Mouse (Mus musculus) Patski (cell line): Measurements from ENCODE around the gene Sav1. TPM values are rescaled to one million over a fixed set of nuclear protein-coding genes. Genes with fewer than 3 reads are reported as not detected.

Experiments
- ATAC-seq: fragments of 100-300 bp; one replicate; pipeline ENCODE4 v1.8.0; 2021
- CTCF ChIA-PET: fragments of 350-600 bp; sonication (Branson Sonifier 250); formaldehyde crosslinking; loops from one replicate; lab custom pipeline; 2022; ENCODE audit warnings: inconsistent platforms; lab: Charles Lee
- POLR2A ChIA-PET: fragments of 350-600 bp; sonication (Branson Sonifier 250); formaldehyde crosslinking; loops from one replicate; lab custom pipeline; 2022; ENCODE audit warnings: antibody characterized with exemption, inconsistent platforms; lab: Charles Lee
- DNase-seq: peaks from one replicate; pipeline ENCODE4 v3.0.0-alpha.2; 2011; ENCODE audit warnings: low read depth, low spot score
- H3K27me3 ChIP-seq: fragments of 371-371 bp; one replicate; pipeline ENCODE4 v1.5.1; 2021
- CTCF ChIP-seq: fragments of 100-300 bp; IDR thresholded peaks from one replicate; pipeline ENCODE4 v1.5.1; 2021
- in situ Hi-C: fragments of 300-500 bp; cut with MboI; formaldehyde crosslinking; loops from 3 replicates; pipeline ENCODE4 v1.11.1; 2018; ENCODE audit warnings: low pct_unique_long_range_greater_than_20kb, mixed read lengths
- polyA plus RNA-seq: library from polyadenylated mRNA; unstranded; gene quantifications from one replicate; pipeline ENCODE4 v1.2.3, GENCODE M21; 2021

Sav1 gene
- polyA plus RNA-seq, 1 experiment from 2014 or later = 184 TPM

GRCm38 (mm10) chr12:69924012-69924411 lies 62.8 kb downstream of the Sav1 start:
- in situ Hi-C loops = loop anchor here (5.0 kb wide), 1 partner anchor 508 kb away; no protein-coding TSS in a partner anchor
- ChIA-PET CTCF (interaction anchor here (1.1 kb wide), 1 partner anchor 14 kb away, joined by 3 read pairs; no protein-coding TSS in a partner anchor), POLR2A (no interaction called here)
- ATAC-seq = no peak
- peak; percentile 10 for DNase-seq
- H3K27me3 ChIP-seq = no peaks in the 10 kb centered on the region
- peak; percentile 82 for TF ChIP-seq CTCF

- in situ Hi-C loops = loop anchor here (5.0 kb wide), 1 partner anchor 509 kb away; no protein-coding TSS in a partner anchor
- ATAC-seq = no peak
- ChIA-PET CTCF (interaction anchor here (1.1 kb wide), 1 partner anchor 15 kb away, joined by 3 read pairs; no protein-coding TSS in a partner anchor), POLR2A (no interaction called here)
- H3K27me3 ChIP-seq = no peaks in the 10 kb centered on the region
- no peak for TF ChIP-seq CTCF
- no peak for DNase-seq
Measured at GRCm38 (mm10) chr12:69923603-69924002, 63.2 kb downstream of the Sav1 start.

GRCm38 (mm10) chr12:69923128-69923527 lies 63.7 kb downstream of the Sav1 start:
- POLR2A ChIA-PET = no interaction called here
- no peaks in the 10 kb centered on the region for H3K27me3 ChIP-seq
- TF ChIP-seq CTCF = no peak
- CTCF ChIA-PET = interaction anchor here (0.8 to 1.1 kb wide), 2 partner anchors 15 to 24 kb away, joined by 3 read pairs; no protein-coding TSS in a partner anchor
- in situ Hi-C loops = loop anchor here (5.0 kb wide), 1 partner anchor 509 kb away; no protein-coding TSS in a partner anchor
- no peak for ATAC-seq
- no peak for DNase-seq

- no peak for TF ChIP-seq CTCF
- ATAC-seq = no peak
- H3K27me3 ChIP-seq = no peaks in the 10 kb centered on the region
- ChIA-PET CTCF (interaction anchor here (0.8 kb wide), 1 partner anchor 25 kb away, joined by 3 read pairs; no protein-coding TSS in a partner anchor), POLR2A (no interaction called here)
- no peak for DNase-seq
- in situ Hi-C loops = loop anchor here (5.0 kb wide), 1 partner anchor 510 kb away; no protein-coding TSS in a partner anchor
Measured at GRCm38 (mm10) chr12:69922099-69922498, 64.7 kb downstream of the Sav1 start.

- ChIA-PET POLR2A (interaction anchor here (0.6 kb wide), 1 partner anchor 147 kb away, joined by 3 read pairs; no protein-coding TSS in a partner anchor), CTCF (interaction anchor here (1.0 to 2.1 kb wide), 2 partner anchors 24 to 228 kb away, joined by 3 to 4 read pairs; no protein-coding TSS in a partner anchor)
Measured at GRCm38 (mm10) chr12:69917870-69918269, 68.9 kb downstream of the Sav1 start.

More at GRCm38 (mm10) chr12:69917870-69918269, 68.9 kb downstream of the Sav1 start:
- no peaks in the 10 kb centered on the region for H3K27me3 ChIP-seq
- ATAC-seq = no peak
- no peak for TF ChIP-seq CTCF
- no peak for DNase-seq
- in situ Hi-C loops = no loop called here

Other genes with a start within 250 kb of the Sav1 start
- 1.3 TPM for gene Cdkl1, start 195.7 kb downstream of the Sav1 start, polyA plus RNA-seq
- 26.3 TPM for gene Atl1, start 94.4 kb downstream of the Sav1 start, polyA plus RNA-seq
- 65.7 TPM for gene Map4k5, start 93.8 kb downstream of the Sav1 start, polyA plus RNA-seq
- 29.7 TPM for gene Nin, start 126.7 kb upstream of the Sav1 start, polyA plus RNA-seq
- gene Abhd12b, start 167.1 kb upstream of the Sav1 start, polyA plus RNA-seq = not detected
- 0.03 TPM for gene Pygl, start 244.5 kb upstream of the Sav1 start, polyA plus RNA-seq